Mouse (Mus musculus) CH12.LX (cell line): ENCODE measurements at regions not wholly inside any gene's neighbourhood (a gene's known extent, or its start where the extent isn't known, plus 50 kb on each side); places are given as distances from the start of the nearest gene placed in this dataset.

ENCODE experiments used
- BHLHE40 ChIP-seq: IDR thresholded peaks from 2 replicates; pipeline ENCODE4 v1.6.1; 2011; ENCODE audit warnings: mild to moderate bottlenecking, low read depth, low read length, improper control_type of control experiment
- CTCF ChIP-seq, 2 experiments: IDR thresholded peaks in 1 of 2; conservative IDR thresholded peaks in 1 of 2; 2 replicates each; pipeline ENCODE4 v1.5.1; 2011 to 2012; ENCODE audit warnings: low read depth in 2 of 2, low read length in 2 of 2, improper control_type of control experiment in 1 of 2, inconsistent platforms in 1 of 2, mild to moderate bottlenecking in 1 of 2, moderate library complexity in 1 of 2
- EP300 ChIP-seq: IDR thresholded peaks from 2 replicates; pipeline ENCODE4 v1.6.1; 2011; ENCODE audit warnings: low read length, improper control_type of control experiment
- ETS1 ChIP-seq: conservative IDR thresholded peaks from 2 replicates; pipeline ENCODE4 v1.6.1; 2012; ENCODE audit warnings: low read depth, mild to moderate bottlenecking, inconsistent platforms, low read length, improper control_type of control experiment, moderate library complexity
- MAFK ChIP-seq: IDR thresholded peaks from 2 replicates; pipeline ENCODE4 v1.6.1; 2011; ENCODE audit warnings: low read length, improper control_type of control experiment; ENCODE audit not compliant: insufficient replicate concordance
- MAX ChIP-seq: IDR thresholded peaks from 2 replicates; pipeline ENCODE4 v1.6.1; 2011; ENCODE audit warnings: low read length, improper control_type of control experiment
- NRF1 ChIP-seq: IDR thresholded peaks from 2 replicates; pipeline ENCODE4 v1.6.1; 2014; ENCODE audit warnings: low read depth, mild to moderate bottlenecking, inconsistent platforms, low read length, improper control_type of control experiment, moderate library complexity
- PAX5 ChIP-seq: IDR thresholded peaks from 2 replicates; pipeline ENCODE4 v1.6.1; 2012; ENCODE audit warnings: low read length, inconsistent platforms, mixed read lengths
- POLR2A ChIP-seq: IDR thresholded peaks from 2 replicates; pipeline ENCODE4 v1.6.1; 2011; ENCODE audit warnings: low read depth, mild to moderate bottlenecking, improper control_type of control experiment, low read length
- RAD21 ChIP-seq: IDR thresholded peaks from 2 replicates; pipeline ENCODE4 v1.6.1; 2011; ENCODE audit warnings: low read depth, mild to moderate bottlenecking, low read length, improper control_type of control experiment, moderate library complexity
- USF2 ChIP-seq: conservative IDR thresholded peaks from 2 replicates; pipeline ENCODE4 v1.6.1; 2011; ENCODE audit warnings: low read depth, low read length, improper control_type of control experiment
- ZNF384 ChIP-seq: IDR thresholded peaks from 2 replicates; pipeline ENCODE4 v1.6.1; 2012; ENCODE audit warnings: low read depth, low read length, improper control_type of control experiment, inconsistent platforms

DNA sequence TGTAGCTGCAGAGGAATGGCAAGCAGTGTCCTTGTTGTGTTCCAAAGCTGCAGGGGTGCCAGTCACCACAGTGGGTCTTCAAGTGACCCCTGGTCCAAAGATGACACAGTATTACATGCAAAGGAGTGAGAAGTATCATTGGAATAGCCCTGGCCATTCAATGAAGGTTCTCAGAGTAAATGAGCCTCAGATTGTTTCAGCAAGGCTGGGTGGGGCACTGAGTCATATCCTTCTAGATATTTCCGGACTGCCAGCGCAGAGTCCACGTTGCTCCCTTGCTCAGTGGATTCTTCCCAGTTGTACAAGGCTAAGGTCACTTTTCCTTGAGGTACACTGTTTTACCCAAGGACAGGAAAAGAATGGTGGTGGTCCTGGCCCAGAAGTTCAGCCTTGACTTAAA lies 319.2 kb upstream of the Irx1 start:
- no peak for TF ChIP-seq CTCF (conservative IDR thresholded peaks at IDR 0.05 in 1 of 2, IDR thresholded peaks at IDR 0.05 in 1 of 2; ENCODE audit: low read depth in 2 of 2, low read length in 2 of 2)
- no peak for TF ChIP-seq ZNF384
- TF ChIP-seq POLR2A, result no peak
- TF ChIP-seq RAD21, result no peak
- no peak for TF ChIP-seq MAFK
- no peak for TF ChIP-seq ETS1
- no peak for TF ChIP-seq USF2
- TF ChIP-seq BHLHE40, result no peak
- no peak for TF ChIP-seq EP300
- no peak for TF ChIP-seq NRF1
- no peak for TF ChIP-seq MAX
- no peak for TF ChIP-seq PAX5
